Mouse (Mus musculus): ENCODE results near the gene Ccer2. TPM values are rescaled to one million over a fixed set of nuclear protein-coding genes. Genes with fewer than 3 reads are reported as not detected.
A peak's percentile ranks its signal among the peaks of the same experiment; 100 is the strongest.

Gene Ccer2
- total RNA-seq, 1 experiment from 2014 or later: not detected

- peak; percentile 54 to 63; a peak in 3 of 4 replicates for ATAC-seq (replicated peaks in 1 of 2; ENCODE audit: insufficient read depth in 1 of 2, low FRiP score in 2 of 2, low TSS enrichment in 1 of 2, low read depth in 1 of 2, poor library complexity in 2 of 2, severe bottlenecking in 2 of 2)
Observed at GRCm38 (mm10) chr7:28780067-28780658, 24.2 kb downstream of the Ccer2 start.

GRCm38 (mm10) chr7:28780857-28781256 is 24.9 kb downstream of the Ccer2 start:
- peak in 1 of 2 experiments; percentile 22; a peak in 1 of 4 replicates for ATAC-seq (replicated peaks in 1 of 2; ENCODE audit: insufficient read depth in 1 of 2, low FRiP score in 2 of 2, low TSS enrichment in 1 of 2, low read depth in 1 of 2, poor library complexity in 2 of 2, severe bottlenecking in 2 of 2)

- peak; percentile 79 for ATAC-seq (replicated peaks in 1 of 2; ENCODE audit: insufficient read depth in 1 of 2, low FRiP score in 2 of 2, low TSS enrichment in 1 of 2, low read depth in 1 of 2, poor library complexity in 2 of 2, severe bottlenecking in 2 of 2)
Observed at GRCm38 (mm10) chr7:28781261-28781663, 25.3 kb downstream of the Ccer2 start.

DNA sequence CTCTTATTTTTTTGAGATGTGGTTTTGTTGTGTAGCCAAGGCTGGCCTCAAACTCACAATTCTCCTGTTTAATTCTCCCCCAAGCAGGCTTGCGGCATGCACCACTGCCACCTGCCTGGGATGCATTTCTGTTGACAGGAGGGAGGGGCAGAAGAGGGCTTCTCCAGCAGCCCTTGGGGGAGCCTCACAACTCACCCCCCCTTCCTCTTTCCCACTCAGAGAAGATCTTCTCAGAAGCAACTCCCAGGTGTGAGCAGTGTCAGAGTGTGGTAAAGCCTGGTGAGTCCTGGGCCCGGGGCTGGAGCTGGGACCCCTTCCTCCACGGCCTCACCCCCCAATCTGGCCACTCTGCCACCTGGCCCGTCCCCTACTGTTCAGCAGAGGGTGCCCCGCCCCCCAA is 29.2 kb downstream of the Ccer2 start:
- ATAC-seq (replicated peaks in 1 of 2; ENCODE audit: insufficient read depth in 1 of 2, low FRiP score in 2 of 2, low TSS enrichment in 1 of 2, low read depth in 1 of 2, poor library complexity in 2 of 2, severe bottlenecking in 2 of 2): no peak

DNA sequence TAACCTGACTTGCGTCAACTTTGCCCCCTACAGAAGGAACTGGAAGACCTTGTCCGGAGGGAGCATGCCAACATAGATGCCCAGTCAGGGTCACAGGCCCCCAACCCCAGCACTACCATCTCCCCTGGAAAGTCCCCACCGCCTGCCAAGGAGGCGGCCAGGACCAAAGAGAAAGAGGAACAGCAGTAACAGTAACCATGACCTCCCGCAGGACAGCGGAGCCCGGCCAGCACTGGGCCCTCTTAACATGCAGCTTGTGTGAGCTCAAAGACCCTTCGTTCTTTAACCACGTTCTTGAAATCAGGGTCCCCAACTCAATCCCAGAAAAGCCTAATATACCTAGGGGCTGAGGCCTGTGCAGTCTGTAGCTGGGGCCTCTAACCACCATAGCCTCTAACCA is 31.9 kb downstream of the Ccer2 start:
- 0 out of 4 replicates have a peak, but pooled peaks of 1 of the 2 experiments have one; percentile 20 for ATAC-seq (replicated peaks in 1 of 2; ENCODE audit: insufficient read depth in 1 of 2, low FRiP score in 2 of 2, low TSS enrichment in 1 of 2, low read depth in 1 of 2, poor library complexity in 2 of 2, severe bottlenecking in 2 of 2)

- peak; percentile 29 to 61; a peak in 1 of 4 replicates for ATAC-seq (replicated peaks in 1 of 2; ENCODE audit: insufficient read depth in 1 of 2, low FRiP score in 2 of 2, low TSS enrichment in 1 of 2, low read depth in 1 of 2, poor library complexity in 2 of 2, severe bottlenecking in 2 of 2)
Observed at GRCm38 (mm10) chr7:28788307-28789195, 32.6 kb downstream of the Ccer2 start, which contains the start of gene Rinl. Rinl (plus strand) TSS chr7:28788969.

DNA sequence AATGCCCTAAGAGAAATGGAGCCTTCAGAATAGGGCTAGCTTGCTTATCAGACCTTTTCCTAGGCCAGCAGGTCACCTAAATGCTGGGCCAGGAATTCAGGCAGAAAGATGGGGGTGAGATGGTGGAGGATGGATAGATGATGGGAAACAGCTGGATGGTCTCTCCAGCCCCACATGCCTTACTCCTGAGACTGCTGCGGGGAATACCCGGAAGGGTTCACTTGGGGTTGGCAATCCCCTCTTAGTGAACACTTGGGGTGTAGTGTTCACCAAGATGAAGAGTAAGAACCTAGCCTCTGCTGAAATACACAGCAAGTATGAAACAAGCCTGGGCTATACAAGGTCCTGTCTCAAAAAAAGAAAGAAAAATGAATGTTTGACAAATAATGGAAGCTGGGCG is 33.3 kb downstream of the Ccer2 start:
- ATAC-seq (replicated peaks in 1 of 2; ENCODE audit: insufficient read depth in 1 of 2, low FRiP score in 2 of 2, low TSS enrichment in 1 of 2, low read depth in 1 of 2, poor library complexity in 2 of 2, severe bottlenecking in 2 of 2): no peak

- ATAC-seq (replicated peaks in 1 of 2; ENCODE audit: insufficient read depth in 1 of 2, low FRiP score in 2 of 2, low TSS enrichment in 1 of 2, low read depth in 1 of 2, poor library complexity in 2 of 2, severe bottlenecking in 2 of 2): no peak
Observed at GRCm38 (mm10) chr7:28790066-28790806, 34.3 kb downstream of the Ccer2 start.

DNA sequence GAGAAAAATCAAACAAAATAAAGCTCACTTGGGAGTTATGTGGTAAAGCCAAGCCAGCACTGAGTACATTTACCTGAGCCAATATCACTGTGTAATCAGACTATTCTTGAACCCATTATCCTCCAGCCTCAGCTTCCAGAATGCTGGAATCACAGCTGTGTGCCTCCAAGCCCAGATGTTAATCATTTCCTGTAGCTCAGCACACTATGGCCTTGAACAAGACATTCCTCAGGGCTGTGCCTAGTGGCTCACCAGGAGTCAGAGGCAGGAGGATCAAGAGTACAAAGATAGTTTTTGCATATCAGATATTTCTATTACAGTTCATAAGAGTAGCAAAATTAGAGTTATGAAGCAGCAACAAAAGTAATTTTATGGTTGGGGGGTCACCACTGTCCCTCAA is 35.7 kb downstream of the Ccer2 start:
- no peak for ATAC-seq (replicated peaks in 1 of 2; ENCODE audit: insufficient read depth in 1 of 2, low FRiP score in 2 of 2, low TSS enrichment in 1 of 2, low read depth in 1 of 2, poor library complexity in 2 of 2, severe bottlenecking in 2 of 2)

- ATAC-seq (replicated peaks in 1 of 2; ENCODE audit: insufficient read depth in 1 of 2, low FRiP score in 2 of 2, low TSS enrichment in 1 of 2, low read depth in 1 of 2, poor library complexity in 2 of 2, severe bottlenecking in 2 of 2): no peak
Observed at GRCm38 (mm10) chr7:28792391-28793185, 36.6 kb downstream of the Ccer2 start.

GRCm38 (mm10) chr7:28793834-28794233 is 37.9 kb downstream of the Ccer2 start:
- no peak for ATAC-seq (replicated peaks in 1 of 2; ENCODE audit: insufficient read depth in 1 of 2, low FRiP score in 2 of 2, low TSS enrichment in 1 of 2, low read depth in 1 of 2, poor library complexity in 2 of 2, severe bottlenecking in 2 of 2)

DNA sequence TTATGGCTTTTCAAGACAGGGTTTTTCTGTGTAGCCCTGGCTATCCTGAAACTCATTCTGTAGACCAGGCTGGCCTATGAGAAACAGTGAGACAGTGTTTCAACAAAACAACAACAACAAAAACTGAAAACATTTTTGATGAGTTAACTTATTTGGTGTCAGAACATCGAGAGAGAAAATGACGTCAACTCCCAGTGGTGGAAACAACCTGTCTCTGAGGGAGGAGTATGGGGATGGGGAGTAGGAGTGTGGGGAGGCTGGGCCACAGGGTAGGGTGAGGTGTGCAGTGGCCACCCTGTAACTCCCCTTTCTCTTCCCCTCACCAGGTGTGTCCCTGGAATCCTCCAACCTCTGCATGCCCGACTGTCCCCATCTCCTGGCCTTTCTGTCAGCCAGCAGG is 38.5 kb downstream of the Ccer2 start:
- ATAC-seq (replicated peaks in 1 of 2; ENCODE audit: insufficient read depth in 1 of 2, low FRiP score in 2 of 2, low TSS enrichment in 1 of 2, low read depth in 1 of 2, poor library complexity in 2 of 2, severe bottlenecking in 2 of 2): no peak

GRCm38 (mm10) chr7:28795832-28796231 is 39.9 kb downstream of the Ccer2 start:
- peak; percentile 43 to 72 for ATAC-seq (replicated peaks in 1 of 2; ENCODE audit: insufficient read depth in 1 of 2, low FRiP score in 2 of 2, low TSS enrichment in 1 of 2, low read depth in 1 of 2, poor library complexity in 2 of 2, severe bottlenecking in 2 of 2)

- peak; percentile 78 to 82 for ATAC-seq (replicated peaks in 1 of 2; ENCODE audit: insufficient read depth in 1 of 2, low FRiP score in 2 of 2, low TSS enrichment in 1 of 2, low read depth in 1 of 2, poor library complexity in 2 of 2, severe bottlenecking in 2 of 2)
Observed at GRCm38 (mm10) chr7:28796562-28796975, 40.6 kb downstream of the Ccer2 start.

DNA sequence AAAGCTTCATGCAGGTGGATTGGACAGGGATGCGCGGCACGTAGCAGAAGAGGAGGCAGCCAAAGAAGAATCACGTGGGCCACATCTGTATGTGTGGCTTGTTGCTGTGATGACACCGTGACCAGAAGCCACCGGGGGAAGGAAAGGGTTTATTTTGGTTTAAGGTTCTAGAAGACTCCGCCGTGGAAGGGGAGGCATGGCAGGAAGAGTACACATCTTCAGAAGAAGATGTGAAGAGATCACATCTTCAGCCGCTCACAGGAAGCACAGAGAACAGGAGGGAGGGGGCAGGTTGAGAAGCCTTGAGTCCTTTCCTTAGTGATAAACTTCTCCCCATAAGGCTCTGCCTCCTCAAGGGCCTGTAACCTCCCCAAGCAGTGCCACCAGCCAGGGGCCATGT is 44.0 kb downstream of the Ccer2 start:
- ATAC-seq (replicated peaks in 1 of 2; ENCODE audit: insufficient read depth in 1 of 2, low FRiP score in 2 of 2, low TSS enrichment in 1 of 2, low read depth in 1 of 2, poor library complexity in 2 of 2, severe bottlenecking in 2 of 2): no peak

DNA sequence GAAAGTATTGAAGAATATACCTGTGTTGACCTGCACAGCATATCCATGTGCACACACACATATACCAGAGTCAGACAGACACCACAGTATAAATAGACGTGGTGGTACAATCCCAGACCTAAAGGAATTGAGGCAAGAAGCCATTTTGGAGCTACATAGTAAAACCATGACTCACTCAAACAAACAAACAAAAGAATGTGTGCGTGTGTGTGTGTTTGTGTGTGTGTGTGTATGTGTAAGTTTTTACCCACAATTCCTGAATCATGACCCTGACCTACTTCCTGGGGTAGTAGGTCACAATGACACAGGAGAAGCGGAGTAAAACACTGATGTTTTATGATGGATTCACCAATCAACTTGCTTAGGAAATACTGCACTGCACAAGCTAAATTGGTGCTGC is 45.5 kb downstream of the Ccer2 start:
- ATAC-seq (replicated peaks in 1 of 2; ENCODE audit: insufficient read depth in 1 of 2, low FRiP score in 2 of 2, low TSS enrichment in 1 of 2, low read depth in 1 of 2, poor library complexity in 2 of 2, severe bottlenecking in 2 of 2): no peak

All from hematopoietic stem cell, adult 5-6 weeks (primary cell).